Mouse (Mus musculus) megakaryocyte, adult 5-6 weeks (primary cell): ENCODE measurements around the gene Ddx23. TPM values are rescaled to one million over a fixed set of nuclear protein-coding genes. Genes with fewer than 3 reads are reported as not detected.

Experiments
- ATAC-seq: 2 replicates; pipeline ENCODE4 v1.8.0; 2016; ENCODE audit warnings: mild to moderate bottlenecking, inconsistent platforms; ENCODE audit not compliant: poor library complexity, severe bottlenecking
- total RNA-seq, 2 experiments: library from RNA; stranded (forward) in 1 of 2; stranded (reverse) in 1 of 2; fragments of 153-499, 151-499 nt in 1 of 2; fragments of 221-1000, 200-1000 nt in 1 of 2; gene quantifications; 2 replicates each; pipeline versions ENCODE4 v1.2.3 to v1.2.4; 2015 to 2017

The Ddx23 gene
- total RNA-seq, 2 experiments from 2014 or later, result 23.4 to 106 TPM

DNA sequence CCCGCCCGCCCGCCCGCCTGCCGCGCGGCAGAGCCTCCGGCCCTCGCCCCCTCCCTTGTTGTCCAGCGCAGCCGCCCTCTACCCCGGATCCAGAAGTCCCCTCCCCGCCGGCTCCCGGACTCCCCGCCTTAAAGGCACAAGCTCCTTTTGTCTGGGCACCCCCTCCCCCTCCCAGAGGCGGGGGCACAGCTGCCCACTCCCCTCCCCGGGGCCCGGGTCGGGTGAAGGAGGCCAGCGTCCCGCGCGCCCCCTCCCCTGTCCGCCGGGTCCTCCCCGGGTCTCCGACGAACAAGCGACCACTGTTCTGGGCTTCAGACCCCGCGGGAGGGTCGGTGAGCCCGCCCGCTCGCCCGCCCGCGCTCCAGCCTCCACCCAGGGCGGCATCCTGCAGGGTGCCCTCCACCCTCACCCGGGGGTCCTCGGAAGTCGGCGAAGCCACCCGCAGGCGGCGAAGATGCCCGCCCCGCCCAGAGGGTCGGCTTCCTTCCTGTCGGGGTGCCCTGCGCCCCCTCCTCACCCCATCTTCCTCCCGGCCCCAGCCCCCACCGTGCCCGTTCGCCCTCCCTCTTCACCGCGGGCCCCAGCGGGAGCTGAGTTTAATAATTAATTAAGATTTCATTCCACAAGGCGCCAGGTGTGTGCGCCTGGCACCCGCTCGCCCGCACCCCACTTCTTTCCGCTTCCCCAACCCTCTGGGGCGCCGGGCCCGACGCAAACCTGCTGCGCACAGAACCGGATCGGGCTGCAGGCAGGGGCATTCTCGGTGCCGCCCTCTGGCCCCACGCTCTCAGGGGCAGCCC lies 53.2 kb downstream of the Ddx23 start, which contains the start of gene Adcy6:
Gene Adcy6 (minus strand): TSS at position 746 of the 800 bp plus-strand sequence.
- ATAC-seq, result peak; percentile 34; the same call in 1 of the 2 replicates

- ATAC-seq, result peak; percentile 46
These were observed 53.9 kb downstream of the Ddx23 start for GRCm38 (mm10) chr15:98608784-98609250.

DNA sequence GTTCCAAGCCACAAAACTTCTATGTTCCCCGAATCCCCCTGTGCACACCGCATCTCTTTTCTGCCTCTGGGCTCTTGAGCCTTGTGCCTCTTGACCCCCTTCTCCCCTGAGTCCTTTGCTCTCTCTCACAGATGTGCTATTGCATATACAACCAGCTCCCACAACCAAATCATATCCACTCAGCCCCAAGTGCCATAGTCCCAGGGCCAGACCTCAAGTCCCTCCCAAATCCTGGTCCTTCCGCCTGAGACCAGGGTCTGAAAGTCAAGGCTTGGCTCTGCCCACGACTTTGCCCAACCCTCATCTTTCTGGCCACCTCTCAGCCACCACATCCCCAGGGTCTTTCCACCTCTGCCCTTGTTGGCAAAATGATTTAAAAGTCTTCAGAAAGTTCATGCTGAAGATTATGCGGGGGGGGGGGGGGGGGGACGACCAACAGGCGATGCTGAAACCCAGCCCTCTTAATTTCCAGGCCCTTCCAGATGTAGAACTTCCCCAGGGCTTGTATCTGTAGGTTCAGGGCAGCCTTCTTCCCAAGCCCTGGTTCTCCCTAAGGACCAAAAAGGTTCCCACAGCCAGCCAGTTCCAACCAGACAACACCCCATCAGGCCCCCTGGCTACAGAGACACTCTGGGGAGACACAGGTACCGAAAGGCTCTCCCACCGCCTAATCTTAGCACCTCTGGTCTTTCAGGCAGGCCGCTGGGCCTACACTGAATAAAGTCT lies 54.5 kb downstream of the Ddx23 start:
- ATAC-seq, result no peak

DNA sequence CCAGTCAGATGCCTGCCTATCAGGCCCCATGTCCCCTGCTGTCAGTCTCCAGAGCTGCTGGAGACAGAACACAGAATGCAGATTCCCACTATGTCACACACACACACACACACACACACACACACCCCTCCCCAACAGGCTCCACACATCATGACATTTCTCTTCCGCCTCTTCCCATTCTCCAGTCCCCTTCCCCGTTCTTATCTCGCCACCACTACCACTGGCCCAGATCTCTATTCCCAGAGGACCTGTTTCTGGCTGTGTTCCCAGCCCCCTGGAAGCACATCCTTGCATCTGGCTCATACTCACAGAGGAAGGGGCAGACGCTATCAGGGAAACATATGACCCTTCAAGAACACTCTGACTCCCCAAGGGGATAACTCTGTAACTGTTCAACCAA lies 55.1 kb downstream of the Ddx23 start:
- ATAC-seq, result no peak

DNA sequence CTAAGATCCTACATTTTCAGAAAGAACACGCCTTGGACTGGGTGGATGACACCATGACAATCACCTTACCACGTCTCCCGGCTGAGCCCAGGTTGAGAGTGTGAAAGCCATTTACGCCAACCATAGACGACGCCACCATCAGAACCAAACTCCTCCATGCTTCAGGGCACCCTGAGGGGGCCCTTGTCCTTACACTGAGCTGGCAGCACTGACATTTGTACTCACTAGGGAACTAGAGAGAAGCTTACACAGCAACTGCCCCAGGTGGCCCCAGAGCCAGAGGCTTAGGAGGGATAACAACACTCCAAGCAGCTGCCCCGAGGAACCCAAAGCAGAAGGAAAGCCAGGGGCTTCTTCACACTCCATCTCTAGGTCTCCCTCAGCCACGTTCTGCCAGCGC lies 56.0 kb downstream of the Ddx23 start:
- no peak for ATAC-seq

GRCm38 (mm10) chr15:98606051-98606536 lies 56.6 kb downstream of the Ddx23 start:
- peak; percentile 29; the same call in 1 of the 2 replicates for ATAC-seq

DNA sequence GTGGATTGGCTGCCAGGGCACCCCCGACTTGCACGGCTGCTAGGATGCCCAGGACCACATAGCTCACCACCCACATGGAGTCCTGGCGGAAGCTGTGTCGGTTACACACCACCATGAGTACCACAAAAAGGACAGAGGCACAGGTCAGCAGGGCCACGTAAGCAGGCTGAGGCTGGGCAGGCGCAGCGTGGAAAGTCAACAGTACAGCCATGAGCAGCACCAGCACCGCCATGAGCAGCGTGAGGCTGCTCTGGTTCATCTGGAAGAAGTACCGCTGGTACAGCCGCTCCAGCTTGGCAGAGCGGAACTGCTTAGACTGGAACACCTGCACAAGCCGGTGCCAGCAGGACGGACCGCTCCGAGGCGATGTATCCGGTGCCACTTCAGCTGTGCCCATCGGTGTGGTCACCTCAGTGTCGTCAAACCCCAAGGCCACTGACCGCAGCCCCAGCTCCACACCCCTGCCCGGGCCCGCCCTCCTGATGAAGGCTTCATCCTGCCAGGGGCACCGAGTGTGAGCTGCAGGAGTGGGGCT lies 58.6 kb downstream of the Ddx23 start:
- no peak for ATAC-seq

DNA sequence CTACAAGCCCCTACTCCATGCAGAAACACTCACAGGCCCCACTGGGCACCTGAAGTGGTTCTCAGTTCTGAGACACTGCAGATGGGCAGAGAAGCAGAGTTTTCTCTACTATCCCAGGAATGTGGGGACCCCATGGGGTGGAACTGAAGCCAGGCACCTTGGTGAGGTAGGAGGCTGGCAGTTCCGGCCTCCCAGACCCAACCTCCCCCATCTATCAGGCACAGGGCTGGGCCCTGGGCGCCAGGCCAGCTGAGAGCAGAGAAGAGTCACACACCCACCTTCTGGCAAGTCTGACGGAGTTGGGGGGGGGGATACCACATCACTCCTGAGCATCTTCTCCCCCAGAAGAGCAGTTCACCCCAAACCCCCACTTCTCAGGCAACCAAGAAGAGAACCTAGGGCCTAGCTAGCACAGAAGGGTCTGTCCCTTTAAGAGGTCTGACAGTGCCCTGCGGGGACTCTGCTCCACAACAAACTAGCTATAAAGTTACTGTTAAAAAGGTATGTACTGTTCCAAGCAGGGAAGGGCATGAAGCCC lies 59.7 kb downstream of the Ddx23 start:
- ATAC-seq, result no peak

GRCm38 (mm10) chr15:98602191-98602881 lies 60.4 kb downstream of the Ddx23 start:
- no peak for ATAC-seq

DNA sequence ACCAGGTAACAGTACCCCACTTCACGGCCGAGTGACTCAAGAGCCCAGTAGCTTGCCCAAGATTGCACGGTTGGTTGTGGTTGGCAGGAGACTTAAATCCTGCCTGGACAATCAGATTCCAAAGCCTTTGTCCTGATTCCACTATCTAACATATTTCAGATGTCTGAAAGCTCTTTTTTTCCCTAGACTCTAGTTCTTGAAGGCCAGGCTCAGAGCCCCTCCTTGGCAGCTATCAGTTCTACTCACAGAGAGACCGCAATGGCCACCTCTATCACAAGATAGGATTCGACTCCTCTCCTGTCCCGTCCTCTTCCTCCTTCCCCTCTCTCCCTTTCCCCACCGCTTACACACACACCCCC lies 60.9 kb downstream of the Ddx23 start:
- no peak for ATAC-seq

DNA sequence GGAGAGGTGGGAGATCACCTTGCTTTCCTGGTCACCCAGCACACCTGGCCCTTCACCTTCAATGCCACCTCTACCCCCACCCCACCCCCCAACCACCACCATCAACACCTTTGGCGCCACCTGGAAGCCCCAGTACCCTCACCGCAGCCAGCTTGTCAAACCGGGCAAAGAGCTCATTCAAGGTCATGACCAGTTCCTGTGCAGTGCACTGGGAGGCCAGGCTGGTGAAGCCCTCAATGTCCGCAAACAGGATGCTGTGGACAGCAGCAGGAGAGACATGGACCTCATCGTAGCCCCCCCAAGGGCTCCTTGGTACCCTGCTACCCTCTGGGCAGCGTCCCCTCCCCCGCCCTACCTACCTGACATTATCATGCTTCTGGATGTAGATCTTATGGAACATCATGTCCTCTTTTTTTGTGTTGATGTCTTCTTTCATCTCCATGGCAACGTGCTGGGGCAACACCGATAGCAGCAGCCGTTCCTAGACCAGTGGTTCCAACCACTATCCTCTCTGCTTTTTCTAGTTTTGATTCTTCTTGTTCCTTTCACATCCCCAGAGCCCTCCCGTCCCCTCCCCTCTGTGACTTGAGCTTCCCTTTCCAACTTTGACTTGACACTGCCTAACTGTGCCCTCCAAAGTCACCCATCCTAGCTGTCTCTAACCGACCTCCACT lies 62.5 kb downstream of the Ddx23 start:
- no peak for ATAC-seq

DNA sequence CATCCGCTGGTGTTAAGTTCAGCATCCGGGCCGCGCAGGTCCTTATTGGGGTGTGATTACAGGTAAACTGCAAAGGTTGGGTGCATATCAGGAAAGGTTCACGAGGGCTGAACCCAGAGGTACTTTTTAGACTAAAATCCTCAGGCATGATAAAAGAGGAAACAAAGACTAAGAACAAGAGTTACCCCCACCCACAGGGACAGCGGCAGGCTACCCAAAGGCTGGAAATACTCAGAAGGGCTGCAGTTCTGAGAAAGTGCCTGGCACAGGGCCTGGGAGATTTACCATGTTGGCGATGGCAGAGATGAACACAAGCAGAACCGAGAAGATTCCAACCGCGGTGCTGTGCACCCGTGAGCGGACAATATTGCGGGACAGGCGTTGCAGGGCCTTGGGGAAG lies 66.1 kb downstream of the Ddx23 start:
- no peak for ATAC-seq

Other genes with a start within 250 kb of the Ddx23 start
- not detected in 2 replicates for gene Olfr282, start 231.7 kb downstream of the Ddx23 start, total RNA-seq (2015)
- not detected in 2 replicates for gene Olfr282, start 231.7 kb downstream of the Ddx23 start, total RNA-seq (2017)
- gene Olfr281, start 210.3 kb downstream of the Ddx23 start, total RNA-seq (2015), result not detected in 2 replicates
- not detected in 2 replicates for gene Olfr281, start 210.3 kb downstream of the Ddx23 start, total RNA-seq (2017)
- not detected in 2 replicates for gene OR5BS1P, start 193.0 kb downstream of the Ddx23 start, total RNA-seq (2015)
- gene OR5BS1P, start 193.0 kb downstream of the Ddx23 start, total RNA-seq (2017), result not detected in 2 replicates
- not detected in 2 replicates for gene Lalba, start 180.2 kb downstream of the Ddx23 start, total RNA-seq (2015)
- not detected in 2 replicates for gene Lalba, start 180.2 kb downstream of the Ddx23 start, total RNA-seq (2017)
- not detected in 2 replicates for gene Olfr279, start 170.5 kb downstream of the Ddx23 start, total RNA-seq (2015)
- gene Olfr279, start 170.5 kb downstream of the Ddx23 start, total RNA-seq (2017), result not detected in 2 replicates
- gene Kansl2, start 128.6 kb downstream of the Ddx23 start, total RNA-seq (2015), result 36.7 and 42.7 TPM in 2 replicates
- 30.4 and 31.8 TPM in 2 replicates for gene Kansl2, start 128.6 kb downstream of the Ddx23 start, total RNA-seq (2017)
- gene Ccnt1, start 92.0 kb downstream of the Ddx23 start, total RNA-seq (2015), result 33.0 and 38.7 TPM in 2 replicates
- 41.3 and 43.5 TPM in 2 replicates for gene Ccnt1, start 92.0 kb downstream of the Ddx23 start, total RNA-seq (2017)
- 0.46 TPM in 1 of 2 replicates, not detected in the other for gene 4930415O20Rik, start 91.9 kb downstream of the Ddx23 start, total RNA-seq (2015)
- gene 4930415O20Rik, start 91.9 kb downstream of the Ddx23 start, total RNA-seq (2017), result not detected in 2 replicates
- gene Adcy6, start 52.8 kb downstream of the Ddx23 start, total RNA-seq (2015), result 0.31 and 0.71 TPM in 2 replicates
- 0.99 and 1.1 TPM in 2 replicates for gene Adcy6, start 52.8 kb downstream of the Ddx23 start, total RNA-seq (2017)
- 0.04 TPM in 1 of 2 replicates, not detected in the other for gene Cacnb3, start 32.1 kb downstream of the Ddx23 start, total RNA-seq (2015)
- gene Cacnb3, start 32.1 kb downstream of the Ddx23 start, total RNA-seq (2017), result 0.11 TPM in 1 of 2 replicates, not detected in the other
- gene Rnd1, start 14.6 kb upstream of the Ddx23 start, total RNA-seq (2015), result 0.73 and 1.6 TPM in 2 replicates
- 2.9 and 4.3 TPM in 2 replicates for gene Rnd1, start 14.6 kb upstream of the Ddx23 start, total RNA-seq (2017)
- not detected in 2 replicates for gene Ccdc65, start 45.3 kb upstream of the Ddx23 start, total RNA-seq (2015)
- gene Ccdc65, start 45.3 kb upstream of the Ddx23 start, total RNA-seq (2017), result not detected in 2 replicates
- 0.40 TPM in 1 of 2 replicates, not detected in the other for gene Fkbp11, start 65.3 kb upstream of the Ddx23 start, total RNA-seq (2015)
- 0.33 and 1.4 TPM in 2 replicates for gene Fkbp11, start 65.3 kb upstream of the Ddx23 start, total RNA-seq (2017)
- gene Arf3, start 100.3 kb upstream of the Ddx23 start, total RNA-seq (2015), result 28.3 and 35.9 TPM in 2 replicates
- gene Arf3, start 100.3 kb upstream of the Ddx23 start, total RNA-seq (2017), result 33.8 and 37.8 TPM in 2 replicates
- gene Wnt10b, start 115.3 kb upstream of the Ddx23 start, total RNA-seq (2015), result 0.04 and 0.34 TPM in 2 replicates
- gene Wnt10b, start 115.3 kb upstream of the Ddx23 start, total RNA-seq (2017), result not detected in 2 replicates
- not detected in 2 replicates for gene Wnt1, start 127.0 kb upstream of the Ddx23 start, total RNA-seq (2015)
- not detected in 2 replicates for gene Wnt1, start 127.0 kb upstream of the Ddx23 start, total RNA-seq (2017)
- gene Ddn, start 146.6 kb upstream of the Ddx23 start, total RNA-seq (2015), result not detected in 2 replicates
- 0.15 and 0.16 TPM in 2 replicates for gene Ddn, start 146.6 kb upstream of the Ddx23 start, total RNA-seq (2017)
- gene Prkag1, start 168.6 kb upstream of the Ddx23 start, total RNA-seq (2015), result 60.5 TPM in 2 replicates
- 99.7 and 126 TPM in 2 replicates for gene Prkag1, start 168.6 kb upstream of the Ddx23 start, total RNA-seq (2017)
- gene Kmt2d, start 208.3 kb upstream of the Ddx23 start, total RNA-seq (2015), result 33.7 and 37.1 TPM in 2 replicates
- gene Kmt2d, start 208.3 kb upstream of the Ddx23 start, total RNA-seq (2017), result 16.7 and 52.1 TPM in 2 replicates
- gene Rhebl1, start 231.6 kb upstream of the Ddx23 start, total RNA-seq (2015), result 4.8 and 9.6 TPM in 2 replicates
- 3.4 and 10.2 TPM in 2 replicates for gene Rhebl1, start 231.6 kb upstream of the Ddx23 start, total RNA-seq (2017)
- not detected in 2 replicates for gene Dhh, start 235.6 kb upstream of the Ddx23 start, total RNA-seq (2015)
- not detected in 2 replicates for gene Dhh, start 235.6 kb upstream of the Ddx23 start, total RNA-seq (2017)